Mouse (Mus musculus) ES-E14 (cell line): Measurements from ENCODE around the gene Itpk1. TPM values are rescaled to one million over a fixed set of nuclear protein-coding genes. Genes with fewer than 3 reads are reported as not detected.

Experiments
- DNase-seq: peaks from one replicate; pipeline ENCODE4 v3.0.0-alpha.2; 2013; ENCODE audit warnings: low read depth, low spot score
- H3K27ac ChIP-seq: 2 replicates; pipeline ENCODE4 v1.5.1; 2012; ENCODE audit warnings: low read depth, mild to moderate bottlenecking, low read length, moderate library complexity, mixed read lengths; ENCODE audit not compliant: poor library complexity, insufficient read depth, severe bottlenecking
- H3K36me3 ChIP-seq: 2 replicates; pipeline ENCODE4 v1.6.1; 2012; ENCODE audit warnings: mild to moderate bottlenecking, low read length, moderate library complexity, mixed read lengths; ENCODE audit not compliant: control insufficient read depth, poor library complexity, insufficient read depth, severe bottlenecking
- H3K4me1 ChIP-seq, 2 experiments: fragments of 150-350 bp in 1 of 2; sonication (generic) in 1 of 2; 2 replicates each; pipeline ENCODE4 v1.6.1; 2012; ENCODE audit warnings: low read length in 2 of 2, mild to moderate bottlenecking in 1 of 2, mixed read lengths in 1 of 2; ENCODE audit not compliant: control insufficient read depth in 2 of 2, insufficient read depth in 2 of 2, poor library complexity in 1 of 2
- H3K4me3 ChIP-seq, 2 experiments: fragments of 150-350 bp in 1 of 2; sonication (generic) in 1 of 2; 2 replicates each; pipeline ENCODE4 v1.5.1; 2012; ENCODE audit warnings: low read length in 2 of 2, low read depth in 1 of 2, mild to moderate bottlenecking in 1 of 2, mixed read lengths in 1 of 2; ENCODE audit not compliant: insufficient read depth in 1 of 2, poor library complexity in 1 of 2, severe bottlenecking in 1 of 2
- H3K9ac ChIP-seq: 2 replicates; pipeline ENCODE4 v1.6.1; 2012; ENCODE audit warnings: low read depth, mild to moderate bottlenecking, low read length, mixed read lengths; ENCODE audit not compliant: poor library complexity, insufficient read depth, severe bottlenecking
- H3K9me3 ChIP-seq: fragments of 150-350 bp; sonication (generic); 2 replicates; pipeline ENCODE4 v1.6.1; 2012; ENCODE audit warnings: low read depth, mild to moderate bottlenecking, low read length; ENCODE audit not compliant: control insufficient read depth, insufficient read depth
- CHD2 ChIP-seq: IDR thresholded peaks from 2 replicates; pipeline ENCODE4 v1.6.1; 2014; ENCODE audit warnings: mild to moderate bottlenecking, low read depth, low read length, inconsistent platforms
- HCFC1 ChIP-seq: IDR thresholded peaks from 2 replicates; pipeline ENCODE4 v1.6.1; 2012; ENCODE audit warnings: low read length, inconsistent platforms, borderline replicate concordance; ENCODE audit not compliant: insufficient read depth
- MAFK ChIP-seq: IDR thresholded peaks from 2 replicates; pipeline ENCODE4 v1.6.1; 2014; ENCODE audit warnings: mild to moderate bottlenecking, low read depth, low read length, inconsistent platforms; ENCODE audit not compliant: insufficient read depth
- ZC3H11A ChIP-seq: IDR thresholded peaks from 2 replicates; pipeline ENCODE4 v1.6.1; 2012; ENCODE audit warnings: low read depth, mild to moderate bottlenecking, inconsistent platforms, low read length, borderline replicate concordance
- ZNF384 ChIP-seq: IDR thresholded peaks from 2 replicates; pipeline ENCODE4 v1.6.1; 2012; ENCODE audit warnings: low read depth, low read length, inconsistent platforms
- in situ Hi-C, 2 experiments: fragments of 600-800 bp; cut with MboI; formaldehyde crosslinking; loops; one replicate each; pipeline ENCODE4 v1.15.1; 2025; ENCODE audit warnings: low sequenced_read_pairs in 2 of 2, inconsistent platforms in 1 of 2; ENCODE audit not compliant: unreplicated experiment in 2 of 2
- total RNA-seq: library from RNA; depleted of rRNA; stranded (reverse); fragments of 300-350 nt; gene quantifications from 2 replicates; pipeline ENCODE4 v1.2.3, GENCODE M21; 2012

Itpk1 gene
- total RNA-seq, 1 experiment, result 33.1 TPM

DNA sequence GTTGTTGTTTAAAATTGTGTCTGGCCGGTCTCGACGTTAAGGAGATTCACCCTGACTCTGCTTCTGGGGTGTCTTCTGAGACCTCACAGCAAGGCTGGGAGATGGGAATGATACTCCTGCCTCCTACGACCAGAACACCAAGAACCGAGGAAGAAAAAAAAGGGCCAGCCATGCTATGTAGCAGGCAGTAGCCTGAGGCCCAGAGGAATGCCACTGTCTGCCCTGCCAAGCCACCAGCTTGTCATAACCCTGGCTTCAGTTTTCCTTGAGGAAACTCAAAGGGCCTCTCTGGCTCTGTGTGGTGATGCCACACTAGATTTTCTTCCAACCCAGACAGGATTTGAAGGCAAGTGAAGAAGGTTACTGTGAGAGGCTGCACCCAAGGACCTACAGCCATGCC is 79.6 kb downstream of the Itpk1 start:
- Histone ChIP-seq H3K4me3 (no peak overlapping the region), H3K27ac (no peak overlapping the region; the same call in 1 of the 2 replicates), H3K36me3 (peaks cover 19% of the 10 kb centered on the region), H3K4me1 (peaks cover 4 to 9% of the 10 kb centered on the region in 2 experiments; a peak in 2 of 4 replicates), H3K9ac (no peak overlapping the region), H3K9me3 (no peaks in the 10 kb centered on the region)
- in situ Hi-C loops, result no loop called here
- TF ChIP-seq ZC3H11A, result no peak
- no peak for TF ChIP-seq MAFK
- TF ChIP-seq ZNF384, result no peak
- TF ChIP-seq HCFC1, result no peak
- TF ChIP-seq CHD2, result no peak
- no peak for DNase-seq

DNA sequence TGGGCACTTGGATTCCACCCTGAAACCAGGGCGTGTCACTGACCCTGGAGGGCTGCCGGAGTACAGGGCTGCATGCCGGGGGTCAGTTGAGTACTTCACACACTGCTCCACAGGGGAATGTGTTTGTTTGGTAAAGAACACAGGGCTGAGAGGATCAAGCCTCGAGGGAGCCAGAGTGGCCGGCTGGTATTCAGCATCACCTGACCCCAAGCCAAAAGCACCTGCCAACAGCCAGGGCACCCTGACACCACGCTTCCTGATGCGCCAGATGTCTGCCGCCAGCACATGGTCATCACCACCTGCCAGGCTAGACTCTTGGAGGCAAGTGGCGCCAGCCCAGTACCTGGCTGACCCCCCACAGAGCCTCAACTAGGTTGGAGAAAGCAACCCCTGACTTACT is 80.9 kb downstream of the Itpk1 start:
- in situ Hi-C loops, result no loop called here
- H3K27ac ChIP-seq, result no peak overlapping the region
- no peak overlapping the region for H3K4me3 ChIP-seq
- TF ChIP-seq ZC3H11A (no peak), CHD2 (no peak), HCFC1 (no peak), MAFK (no peak), ZNF384 (no peak)
- peaks cover 8 to 16% of the 10 kb centered on the region in 2 experiments; a peak in 3 of 4 replicates for H3K4me1 ChIP-seq
- H3K9ac ChIP-seq, result no peak overlapping the region
- no peaks in the 10 kb centered on the region for H3K9me3 ChIP-seq
- peaks cover 19% of the 10 kb centered on the region for H3K36me3 ChIP-seq
- no peak for DNase-seq

DNA sequence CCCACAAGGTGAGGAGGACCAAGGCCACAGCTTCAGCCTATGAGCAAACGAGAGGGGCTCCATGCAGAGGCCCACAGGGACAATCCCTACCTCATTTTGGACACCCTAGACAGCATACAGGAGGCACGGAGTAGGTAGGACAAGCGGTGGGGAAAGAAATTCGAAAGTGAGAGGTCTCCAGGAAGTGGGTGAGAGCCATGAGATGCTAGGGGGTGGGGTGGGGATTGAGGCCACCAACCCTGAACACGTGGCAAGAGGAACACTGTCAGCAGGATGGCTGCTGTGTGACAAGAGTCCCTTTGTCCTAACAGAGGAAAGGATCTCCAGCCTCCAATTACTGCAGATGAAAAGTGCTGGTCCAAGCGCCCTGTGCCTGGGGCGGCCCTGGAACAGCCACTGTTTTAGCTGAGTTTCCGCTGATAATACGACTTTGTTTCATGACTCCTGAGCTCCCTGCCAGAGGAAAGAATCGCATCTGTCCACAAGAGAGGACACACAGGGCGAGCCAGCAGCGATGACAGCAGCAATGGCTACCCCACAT is 82.4 kb downstream of the Itpk1 start:
- no peak overlapping the region for H3K4me3 ChIP-seq
- in situ Hi-C loops, result no loop called here
- H3K4me1 ChIP-seq, result peaks cover 10 to 19% of the 10 kb centered on the region in 2 experiments; a peak in 3 of 4 replicates
- no peak for DNase-seq
- peaks cover 20% of the 10 kb centered on the region for H3K36me3 ChIP-seq
- H3K27ac ChIP-seq, result no peak overlapping the region
- no peak for TF ChIP-seq CHD2
- TF ChIP-seq ZNF384, result no peak
- TF ChIP-seq ZC3H11A, result no peak
- TF ChIP-seq HCFC1, result no peak
- no peak for TF ChIP-seq MAFK
- H3K9me3 ChIP-seq, result no peaks in the 10 kb centered on the region
- no peak overlapping the region for H3K9ac ChIP-seq

DNA sequence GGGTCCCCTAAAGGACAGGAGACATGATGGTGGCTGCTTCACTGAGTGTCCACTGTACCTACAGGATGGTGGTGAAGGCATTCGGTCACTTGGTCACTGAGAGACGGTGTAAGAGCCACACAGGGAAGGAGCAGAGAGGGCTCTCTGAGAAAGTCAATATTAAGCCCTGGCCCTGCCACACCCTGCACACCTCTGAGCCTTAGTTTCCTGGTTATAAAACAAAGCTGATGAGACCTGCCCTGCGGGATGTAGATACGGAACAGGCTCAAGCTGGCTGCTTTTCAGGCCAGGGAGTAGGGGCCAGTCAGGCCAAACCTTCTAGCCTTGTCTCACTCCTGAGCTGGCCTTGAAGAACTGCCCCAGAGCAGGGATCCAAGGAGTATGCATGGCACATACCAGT is 82.9 kb downstream of the Itpk1 start:
- Histone ChIP-seq H3K9me3 (no peaks in the 10 kb centered on the region), H3K27ac (no peak overlapping the region), H3K9ac (no peak overlapping the region), H3K36me3 (peaks cover 21% of the 10 kb centered on the region), H3K4me3 (no peak overlapping the region), H3K4me1 (peaks cover 10 to 19% of the 10 kb centered on the region in 2 experiments; a peak in 3 of 4 replicates)
- TF ChIP-seq HCFC1, result no peak
- TF ChIP-seq MAFK, result no peak
- no peak for TF ChIP-seq ZNF384
- TF ChIP-seq ZC3H11A, result no peak
- no peak for TF ChIP-seq CHD2
- DNase-seq, result no peak
- in situ Hi-C loops, result no loop called here
